Mouse (Mus musculus): ENCODE data around the gene Actr3b. TPM values are rescaled to one million over a fixed set of nuclear protein-coding genes. Genes with fewer than 3 reads are reported as not detected.
"Not testable (repeated sequence)": the region's sequence is repeated elsewhere in the genome, so short reads cannot be mapped to it uniquely, and the experiment has no call there.

Gene Actr3b
- total RNA-seq, 2 experiments from 2014 or later: 131 to 132 TPM

DNA sequence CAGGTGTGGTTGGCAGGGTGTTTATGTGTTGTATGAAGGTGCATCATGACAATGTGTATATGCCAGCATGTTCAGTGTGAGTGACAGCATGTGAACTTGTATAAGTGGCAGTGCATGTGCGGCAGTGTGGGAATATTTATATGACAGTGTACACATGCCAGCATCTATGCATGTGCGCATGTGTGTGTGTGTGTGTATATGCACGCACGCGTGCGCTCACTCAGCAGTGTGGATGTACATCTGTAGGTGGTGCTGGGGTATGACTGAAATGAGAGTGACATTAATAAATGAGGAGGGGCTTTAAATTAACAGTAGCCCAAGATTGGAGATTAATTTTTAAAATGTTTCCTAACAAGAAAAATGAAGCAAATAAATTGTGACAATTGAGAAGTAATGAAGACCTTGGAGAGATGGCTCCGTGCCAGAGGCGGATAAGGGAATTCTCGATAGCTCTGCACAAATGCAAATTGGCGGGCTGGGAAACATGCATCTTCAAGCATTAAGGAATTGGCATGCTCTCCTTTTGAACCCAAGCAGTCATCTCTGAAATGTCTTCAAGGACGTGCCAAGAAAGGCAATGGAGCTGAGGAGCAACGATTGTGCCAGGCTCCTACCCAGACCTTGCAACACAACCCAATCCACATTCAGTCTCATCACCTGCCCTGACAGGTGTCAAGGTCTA lies 111.7 kb downstream of the Actr3b start:
- intact Hi-C loops (cut with DNase I): loop anchor here (5.0 to 10.0 kb wide), 2 partner anchors 1001 to 1163 kb away; no protein-coding TSS in a partner anchor
- no peak for DNase-seq (ENCODE audit: low spot score in 2 of 2)

DNA sequence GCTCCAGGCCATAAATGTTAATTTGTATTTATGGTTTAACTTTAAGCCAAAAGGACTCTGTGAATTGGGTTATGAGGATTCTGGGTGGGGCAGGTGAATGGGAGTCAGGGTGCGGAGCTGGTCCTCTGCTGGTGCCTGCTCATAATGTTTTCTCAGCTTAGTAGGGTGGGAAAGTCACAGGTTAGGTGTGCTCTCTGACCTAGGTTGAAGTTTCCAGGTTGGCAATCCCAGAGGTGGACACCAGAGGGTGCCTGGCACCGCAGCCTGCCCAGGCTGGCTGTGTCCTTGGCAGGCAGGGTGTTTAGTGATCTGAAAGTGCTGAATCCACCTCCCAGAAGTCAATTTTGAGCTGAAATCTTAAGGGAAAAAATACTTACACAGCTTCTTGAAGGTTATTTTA lies 113.2 kb downstream of the Actr3b start:
- peak in 1 of 2 experiments; percentile 19 for DNase-seq (ENCODE audit: low spot score in 2 of 2)
- intact Hi-C loops (cut with DNase I): loop anchor here (5.0 to 10.0 kb wide), 2 partner anchors 999 to 1162 kb away; no protein-coding TSS in a partner anchor

DNA sequence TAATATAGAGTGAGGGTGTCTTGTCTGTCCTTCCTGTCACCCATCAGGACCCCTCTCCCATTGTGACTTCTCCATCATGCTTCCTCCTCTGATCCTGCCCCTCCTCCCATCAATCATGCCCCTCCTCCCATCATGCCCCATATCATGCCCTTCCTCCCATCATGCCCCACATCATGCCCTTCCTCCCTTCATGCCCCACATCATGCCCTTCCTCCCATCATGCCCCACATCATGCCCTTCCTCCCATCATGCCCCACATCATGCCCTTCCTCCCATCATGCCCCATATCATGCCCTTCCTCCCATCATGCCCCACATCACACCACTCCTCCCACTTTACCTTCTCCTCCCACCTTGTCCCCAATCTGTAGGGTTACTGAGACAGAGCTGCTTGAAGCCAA lies 116.1 kb downstream of the Actr3b start:
- intact Hi-C loops (cut with DNase I): loop anchor here (10.0 kb wide), 1 partner anchor 1159 kb away; no protein-coding TSS in a partner anchor
- DNase-seq (ENCODE audit: low spot score in 2 of 2): not testable (repeated sequence)

DNA sequence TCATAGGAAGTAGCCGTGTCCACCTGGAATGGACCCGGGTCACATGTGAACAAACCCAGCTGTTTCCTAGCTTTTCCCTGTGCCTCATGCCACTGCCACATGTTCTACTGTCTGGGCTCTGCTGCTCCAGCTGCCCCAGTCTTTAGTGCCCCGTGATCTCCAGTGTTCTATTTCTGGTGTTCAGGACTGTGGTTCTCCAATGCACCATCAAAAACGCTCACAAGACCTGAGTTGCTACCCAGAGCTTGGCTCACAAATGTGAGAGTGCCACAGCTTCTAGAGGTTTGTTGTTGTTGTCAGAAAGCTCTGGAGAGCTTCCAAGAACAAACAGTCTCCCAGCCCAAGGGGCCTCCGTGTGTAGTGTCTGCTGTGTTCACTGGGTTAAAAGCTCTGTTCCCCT lies 117.5 kb downstream of the Actr3b start:
- intact Hi-C loops (cut with DNase I): loop anchor here (10.0 kb wide), 1 partner anchor 1158 kb away; no protein-coding TSS in a partner anchor
- DNase-seq (ENCODE audit: low spot score in 2 of 2): no peak

DNA sequence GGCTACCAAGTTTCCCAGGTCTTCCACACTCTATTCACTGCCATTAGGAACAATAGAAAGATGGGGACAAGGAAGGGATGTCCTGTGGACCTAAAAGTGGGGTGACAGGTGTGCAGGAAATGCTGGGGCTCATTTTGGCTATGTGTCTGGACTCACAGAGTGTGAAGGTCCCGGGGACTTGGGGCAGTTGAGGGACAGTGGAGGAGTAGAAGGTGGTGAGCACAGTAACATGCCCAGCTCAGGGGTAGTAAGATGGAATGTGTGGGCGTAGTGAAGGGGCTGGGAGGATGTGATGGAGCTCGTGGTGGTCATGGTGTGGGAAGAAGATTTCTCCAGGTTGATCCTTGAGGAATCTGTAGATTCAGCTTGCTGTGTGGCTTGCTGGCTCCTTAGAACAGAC lies 118.2 kb downstream of the Actr3b start:
- DNase-seq (ENCODE audit: low spot score in 2 of 2): no peak
- intact Hi-C loops (cut with DNase I): loop anchor here (10.0 kb wide), 1 partner anchor 1157 kb away; no protein-coding TSS in a partner anchor

DNA sequence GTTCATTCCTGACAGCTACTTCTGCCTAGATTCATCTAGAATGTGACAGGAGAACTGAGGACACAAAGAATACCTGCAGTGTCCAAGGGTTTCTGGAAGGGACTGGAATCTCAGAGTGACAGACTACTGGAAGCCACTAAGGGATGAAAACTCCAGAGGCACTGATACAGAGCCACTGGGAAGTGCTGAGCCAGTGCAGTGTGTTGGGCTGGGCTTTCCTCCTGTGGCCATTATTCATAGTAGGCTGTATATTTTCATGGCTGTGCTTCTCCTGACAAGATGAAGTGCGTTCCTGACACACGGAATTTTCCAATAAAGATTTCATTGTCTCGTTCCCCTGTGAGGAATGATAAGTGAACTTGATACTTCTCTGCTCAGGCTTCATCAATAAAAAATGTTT lies 126.9 kb downstream of the Actr3b start:
- no peak for DNase-seq (ENCODE audit: low spot score in 2 of 2)
- intact Hi-C loops (cut with DNase I): no loop called here

DNA sequence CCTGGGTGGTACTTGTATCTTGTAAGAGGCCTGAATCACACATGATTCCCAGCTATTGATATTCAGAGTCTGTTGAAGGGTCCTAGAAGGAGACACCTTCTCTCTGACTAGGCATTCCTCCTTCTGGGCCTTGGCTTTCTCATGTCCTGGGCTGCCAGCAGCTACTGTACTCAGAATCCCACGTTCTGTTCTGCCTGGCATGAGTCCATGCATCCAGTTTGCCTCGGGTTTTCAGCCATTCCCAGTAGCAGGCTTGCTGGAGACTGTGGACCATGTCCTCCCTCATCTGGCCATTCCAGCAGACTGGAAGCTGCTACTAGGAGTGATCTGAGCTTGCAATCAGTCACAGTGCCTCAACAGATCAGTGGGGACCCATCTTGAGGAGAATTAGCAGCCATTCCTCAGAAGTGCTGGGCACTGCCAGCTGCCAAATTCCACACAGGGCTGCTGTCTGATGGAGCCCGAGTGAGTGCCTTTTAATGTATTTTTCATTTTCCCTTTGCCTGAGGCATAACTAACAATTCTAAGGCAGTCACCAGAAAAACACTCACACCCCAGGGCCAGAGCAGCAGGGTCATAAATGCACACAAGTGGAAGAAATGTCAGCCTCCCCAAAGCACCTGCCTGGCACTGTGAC lies 130.1 kb downstream of the Actr3b start:
- no peak for DNase-seq (ENCODE audit: low spot score in 2 of 2)
- intact Hi-C loops (cut with DNase I): no loop called here

DNA sequence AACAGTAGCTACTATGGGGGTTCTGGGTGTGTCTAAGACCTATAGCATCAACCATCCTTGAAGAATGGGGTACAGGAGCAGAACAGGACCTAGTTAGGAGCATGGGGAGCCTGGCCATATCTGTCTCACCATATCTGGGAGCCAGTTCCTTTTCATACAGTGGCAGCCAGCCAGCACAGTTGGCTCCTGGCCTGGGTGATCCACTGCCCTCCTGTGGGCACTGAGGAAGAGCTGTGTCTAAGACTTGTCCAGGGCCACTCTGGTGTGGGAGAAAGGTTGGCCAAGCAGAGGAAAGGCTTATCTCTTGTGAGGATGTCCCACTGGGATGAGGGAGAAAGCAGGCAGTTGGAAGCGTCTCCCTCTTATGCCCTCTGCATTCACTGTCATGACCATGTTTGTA lies 131.5 kb downstream of the Actr3b start:
- intact Hi-C loops (cut with DNase I): no loop called here
- peak in 1 of 2 experiments; percentile 18 for DNase-seq (ENCODE audit: low spot score in 2 of 2)

Other genes with a start within 250 kb of the Actr3b start
- under 1 TPM in 1 of 2 experiments, not detected in 1; 0.18 TPM for gene Cct8l1, start 243.9 kb upstream of the Actr3b start, total RNA-seq (2021)
- 1 to 10 TPM; 4.9 to 5.2 TPM for gene Xrcc2, start 54.2 kb upstream of the Actr3b start, total RNA-seq (2021)
- not detected for gene Gm21663, start 182.4 kb downstream of the Actr3b start, total RNA-seq (2021)
- gene Gm21671, start 194.4 kb downstream of the Actr3b start, total RNA-seq (2021): not detected
- gene Gm21680, start 212.7 kb downstream of the Actr3b start, total RNA-seq (2021): not detected
- not detected for gene Gm21698, start 228.7 kb downstream of the Actr3b start, total RNA-seq (2021)
- gene Gm1979, start 244.8 kb downstream of the Actr3b start, total RNA-seq (2021): not detected